Mouse (Mus musculus) liver, postnatal 0 days (tissue): ENCODE measurements around the gene Amer3.

Experiments used
- CTCF ChIP-seq: sonication (generic); IDR thresholded peaks from 2 replicates; pipeline ENCODE4 v1.5.1; 2016; ENCODE audit warnings: antibody characterized with exemption, low read depth
- EP300 ChIP-seq: IDR thresholded peaks from 2 replicates; pipeline ENCODE4 v1.6.1; 2016; ENCODE audit warnings: antibody characterized with exemption, low read depth, mild to moderate bottlenecking

- TF ChIP-seq CTCF (no peak), EP300 (no peak)
These were observed 412 bp downstream of the Amer3 start for GRCm38 (mm10) chr1:34579782-34580356.
